Mouse (Mus musculus) liver, embryonic 14.5 days (tissue): Measurements from ENCODE around the gene Coro1b.

ENCODE experiments used
- CTCF ChIP-seq: IDR thresholded peaks from 2 replicates; pipeline ENCODE4 v1.5.1; 2016; ENCODE audit warnings: antibody characterized with exemption, low read depth, control low read depth
- EP300 ChIP-seq: IDR thresholded peaks from 2 replicates; pipeline ENCODE4 v1.6.1; 2016; ENCODE audit warnings: antibody characterized with exemption, low read depth

GRCm38 (mm10) chr19:4169378-4169784, 21.0 kb downstream of the Coro1b start:
- TF ChIP-seq EP300 (no peak), CTCF (peak; percentile 97)
